In genomic region chr3:133428003-133428402, GRCm38 (mm10) we compare ENCODE assay signal across 17 mouse cellular contexts.
DNase-seq lines count a peak whose midpoint lies in the region; TF ChIP-seq lines count a peak whose summit lies in the region.
"Had no signal": no experiment of that assay in that cellular context is flagged by ENCODE, and none has a peak within 500 bp of the region (broad histone marks: within the 10 kb centered on the region; RNA-seq: fewer than 3 reads in every experiment).

No protein-coding gene starts in this region.

- intact Hi-C loops in heart, postnatal 25 days (cut with DNase I) = no loop called here

- peak overlapping the region; percentile 43; the same call in 1 of the 2 replicates for H3K9ac ChIP-seq in CH12.LX (ENCODE audit: insufficient read depth, low read depth)
- H3K9ac ChIP-seq in MEL (ENCODE audit: control insufficient read depth, low read depth, low read length, poor library complexity, severe bottlenecking) = no peak overlapping the region

- dilution Hi-C loops in CH12.LX (cut with MboI; ENCODE audit: extremely low pct_ligation_motif_present, extremely low pct_unique_long_range_greater_than_20kb, low sequenced_read_pairs) = no loop called here

- TF ChIP-seq CTCF in CH12.LX (conservative IDR thresholded peaks at IDR 0.05 in 1 of 2, IDR thresholded peaks at IDR 0.05 in 1 of 2; ENCODE audit: low read depth in 2 of 2, low read length in 2 of 2) (no peak), MEL (IDR thresholded peaks at IDR 0.05 in 2 of 3, conservative IDR thresholded peaks at IDR 0.05 in 1 of 3; ENCODE audit: control insufficient read depth in 1 of 3, insufficient read depth in 1 of 3, low read depth in 2 of 3, low read length in 3 of 3, poor library complexity in 1 of 3, severe bottlenecking in 1 of 3) (no peak)

- peak overlapping the region; percentile 78 for H3K4me2 ChIP-seq in CH12.LX (ENCODE audit: insufficient read depth, low read depth, poor library complexity, severe bottlenecking)

- WGBS in limb, embryonic 10.5 days = 80% methylated on average over 4 of the region's 4 CpGs

- DNase-seq in CH12.LX (ENCODE audit: extremely low read depth) (no peak), MEL (ENCODE audit: low read depth, low spot score) (no peak)
- DNase-seq in limb, embryonic 10.5 days (ENCODE audit: low spot score) = no peak
- no peak for DNase-seq in heart, postnatal 25 days (ENCODE audit: low spot score)
- DNase-seq: adrenal gland, adult 2 months; adrenal gland, adult 8-10 months; adrenal gland, postnatal 10 days; adrenal gland, postnatal 14 days; adrenal gland, postnatal 25 days; adrenal gland, postnatal 36 days; B cell, adult 2 months; cerebellum, adult 11 months; cerebellum, adult 11-12 months; cerebellum, adult 18-20 months; cerebellum, adult 2 months; cerebellum, adult 8-10 months had no signal

- no peak; the same call in 1 of the 2 replicates for TF ChIP-seq RAD21 in CH12.LX (IDR thresholded peaks at IDR 0.05; ENCODE audit: low read depth, low read length)
- TF ChIP-seq RAD21 in MEL (IDR thresholded peaks at IDR 0.05; ENCODE audit: low read depth, low read length) = no peak

- H3K4me3 ChIP-seq in CH12.LX (replicated peaks in 1 of 3; ENCODE audit: low read depth in 2 of 3, low read length in 2 of 3, poor library complexity in 1 of 3) = no peak overlapping the region
- H3K4me3 ChIP-seq in MEL (ENCODE audit: control insufficient read depth in 1 of 2, insufficient read depth in 1 of 2, low read depth in 2 of 2, low read length in 2 of 2) = no peak overlapping the region
- H3K4me3 ChIP-seq in limb, embryonic 10.5 days = no peak overlapping the region

- no peaks in the 10 kb centered on the region for H3K9me3 ChIP-seq in CH12.LX (replicated peaks; ENCODE audit: low read length)
- no peaks in the 10 kb centered on the region for H3K9me3 ChIP-seq in MEL (replicated peaks; ENCODE audit: insufficient read depth, low read length)
- no peaks in the 10 kb centered on the region for H3K9me3 ChIP-seq in limb, embryonic 10.5 days (replicated peaks)
- H3K9me3 ChIP-seq: G1E had no signal

- TF ChIP-seq EP300 in CH12.LX (IDR thresholded peaks at IDR 0.05; ENCODE audit: low read length) (peak; percentile 67), MEL (IDR thresholded peaks at IDR 0.05; ENCODE audit: low read depth in 1 of 2, low read length in 2 of 2) (no peak)

- no peaks in the 10 kb centered on the region for H3K79me2 ChIP-seq in CH12.LX (replicated peaks; ENCODE audit: control insufficient read depth, extremely low read depth, insufficient read depth, poor library complexity, severe bottlenecking)
- no peaks in the 10 kb centered on the region for H3K79me2 ChIP-seq in MEL (ENCODE audit: control insufficient read depth, insufficient read depth, low read length, poor library complexity)

- in situ Hi-C loops in CH12.LX (cut with MboI; ENCODE audit: low pct_ligation_motif_present, low pct_unique_long_range_greater_than_20kb, low sequenced_read_pairs) = no loop called here

- TF ChIP-seq POLR2A in CH12.LX (IDR thresholded peaks at IDR 0.05; ENCODE audit: low read depth, low read length) = no peak
- no peak for TF ChIP-seq POLR2A in MEL (IDR thresholded peaks at IDR 0.05; ENCODE audit: control insufficient read depth in 1 of 2, insufficient read depth in 1 of 2, low read depth in 1 of 2, low read length in 2 of 2, poor library complexity in 1 of 2)

- H3K27ac ChIP-seq in CH12.LX (ENCODE audit: insufficient read depth, low read depth) (no peak overlapping the region), MEL (ENCODE audit: control insufficient read depth, low read depth, low read length) (no peak overlapping the region)
- H3K27ac ChIP-seq in limb, embryonic 10.5 days = no peak overlapping the region

- H3K36me3 ChIP-seq in CH12.LX (replicated peaks in 1 of 2; ENCODE audit: control insufficient read depth in 1 of 2, insufficient read depth in 1 of 2, low read length in 1 of 2) (no peaks in the 10 kb centered on the region), MEL (ENCODE audit: control insufficient read depth in 1 of 2, insufficient read depth in 2 of 2, low read length in 2 of 2) (no peaks in the 10 kb centered on the region)
- no peaks in the 10 kb centered on the region for H3K36me3 ChIP-seq in limb, embryonic 10.5 days
- H3K36me3 ChIP-seq: G1E had no signal

- H3K27me3 ChIP-seq in CH12.LX (replicated peaks) = peaks cover 2% of the 10 kb centered on the region
- no peaks in the 10 kb centered on the region for H3K27me3 ChIP-seq in MEL (ENCODE audit: control insufficient read depth in 1 of 2, insufficient read depth in 2 of 2, low read length in 2 of 2)
- no peaks in the 10 kb centered on the region for H3K27me3 ChIP-seq in limb, embryonic 10.5 days (ENCODE audit: low read depth, poor library complexity, severe bottlenecking)

- H3K4me1 ChIP-seq in CH12.LX (ENCODE audit: control insufficient read depth in 1 of 2, insufficient read depth in 2 of 2) = peaks cover 2 to 6% of the 10 kb centered on the region in 2 experiments; a peak in 1 of 4 replicates
- H3K4me1 ChIP-seq in MEL (ENCODE audit: control insufficient read depth in 1 of 2, insufficient read depth in 2 of 2, low read length in 2 of 2) = no peaks in the 10 kb centered on the region
- H3K4me1 ChIP-seq in limb, embryonic 10.5 days = no peaks in the 10 kb centered on the region

TF ChIP-seq in CH12.LX, 34 proteins besides CTCF, POLR2A, EP300 and RAD21 (continues in another document):
- 0 out of 2 replicates have a peak, but pooled peaks have one; percentile 35 for TF ChIP-seq KAT2A (IDR thresholded peaks at IDR 0.05; ENCODE audit: insufficient replicate concordance, low read length)
- no peak for TF ChIP-seq ZKSCAN1 (IDR thresholded peaks at IDR 0.05; ENCODE audit: borderline replicate concordance, low read depth, low read length)
- TF ChIP-seq IRF4 (IDR thresholded peaks at IDR 0.05; ENCODE audit: low read depth, low read length) = peak; percentile 79
- no peak for TF ChIP-seq SMC3 (IDR thresholded peaks at IDR 0.05; ENCODE audit: low read depth, low read length)
- TF ChIP-seq NELFE (IDR thresholded peaks at IDR 0.05; ENCODE audit: low read depth, low read length) = no peak
- TF ChIP-seq BHLHE40 (IDR thresholded peaks at IDR 0.05; ENCODE audit: low read depth, low read length) = peak; percentile 24; the same call in 1 of the 2 replicates
- TF ChIP-seq E2F4 (IDR thresholded peaks at IDR 0.05; ENCODE audit: insufficient replicate concordance, low read depth, low read length) = no peak
- TF ChIP-seq MAX (IDR thresholded peaks at IDR 0.05; ENCODE audit: low read length) = peak; percentile 69
- TF ChIP-seq CHD2 (IDR thresholded peaks at IDR 0.05; ENCODE audit: low read length) = 0 out of 2 replicates have a peak, but pooled peaks have one; percentile 14
- no peak for TF ChIP-seq UBTF (IDR thresholded peaks at IDR 0.05; ENCODE audit: low read depth, low read length)
- TF ChIP-seq ZNF384 (IDR thresholded peaks at IDR 0.05; ENCODE audit: low read depth, low read length) = peak; percentile 97
- no peak for TF ChIP-seq USF1 (IDR thresholded peaks at IDR 0.05; ENCODE audit: low read depth, low read length)
- no peak for TF ChIP-seq ZMIZ1 (IDR thresholded peaks at IDR 0.05; ENCODE audit: low read depth, low read length)
- TF ChIP-seq USF2 (conservative IDR thresholded peaks at IDR 0.05; ENCODE audit: low read depth, low read length) = no peak
- no peak; the same call in 1 of the 2 replicates for TF ChIP-seq ETS1 (conservative IDR thresholded peaks at IDR 0.05; ENCODE audit: low read depth, low read length)
- TF ChIP-seq MYC (IDR thresholded peaks at IDR 0.05; ENCODE audit: low read depth, low read length) = 0 out of 2 replicates have a peak, but pooled peaks have one; percentile 50
- 0 out of 2 replicates have a peak, but pooled peaks have one; percentile 64 for TF ChIP-seq SIN3A (IDR thresholded peaks at IDR 0.05; ENCODE audit: low read length)
- 0 out of 2 replicates have a peak, but pooled peaks have one; percentile 20 for TF ChIP-seq HCFC1 (IDR thresholded peaks at IDR 0.05; ENCODE audit: low read depth, low read length)

TF ChIP-seq in MEL, 35 proteins besides CTCF, POLR2A, EP300 and RAD21:
- TF ChIP-seq KAT2A (conservative IDR thresholded peaks at IDR 0.05; ENCODE audit: low read depth, low read length) (no peak), ZNF384 (IDR thresholded peaks at IDR 0.05; ENCODE audit: low read depth, low read length) (0 out of 2 replicates have a peak, but pooled peaks have one; percentile 21), TBP (IDR thresholded peaks at IDR 0.05; ENCODE audit: low read depth, low read length) (no peak), CHD1 (IDR thresholded peaks at IDR 0.05; ENCODE audit: low read depth, low read length) (no peak)
TF ChIP-seq in MEL: peak in this region for 1.

Comparison
In these comparisons a context has a peak if more than half of its experiments do, and no peak if none do; other contexts are left out.
1. Of the 35 proteins assayed by ChIP-seq in both MEL and CH12.LX: peak only in MEL: none; only in CH12.LX: BHLHE40, CHD1, CHD2, EP300, HCFC1, JUND and 8 more; in both: ZNF384; in neither: 20.